Mouse (Mus musculus) retina, adult 2 months (tissue): ENCODE measurements around the gene Stap2.

Source experiments
- DNase-seq: peaks from one replicate; pipeline ENCODE4 v3.0.0-alpha.2; 2012; ENCODE audit warnings: low read depth, low spot score

Gene Stap2

DNA sequence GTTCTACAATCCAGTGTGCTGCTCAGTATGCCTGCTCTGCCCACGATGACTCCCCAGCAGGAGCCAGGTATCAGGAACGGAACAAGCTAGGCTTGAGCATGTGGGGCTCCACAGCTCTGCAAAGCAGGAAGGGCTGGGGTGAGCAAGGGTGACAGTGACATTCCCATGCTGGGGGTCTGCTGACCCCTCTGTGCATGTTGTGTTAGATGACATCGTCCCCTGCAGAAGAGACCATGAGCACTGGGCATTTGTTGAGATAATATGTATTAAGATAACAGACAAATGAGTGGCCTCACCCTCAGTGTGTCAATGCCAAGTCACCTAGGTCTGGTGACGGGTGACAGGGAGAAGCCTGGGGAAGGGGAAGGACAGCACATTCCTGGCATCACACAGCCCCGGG, 19.5 kb upstream of the Stap2 start:
- no peak for DNase-seq

DNA sequence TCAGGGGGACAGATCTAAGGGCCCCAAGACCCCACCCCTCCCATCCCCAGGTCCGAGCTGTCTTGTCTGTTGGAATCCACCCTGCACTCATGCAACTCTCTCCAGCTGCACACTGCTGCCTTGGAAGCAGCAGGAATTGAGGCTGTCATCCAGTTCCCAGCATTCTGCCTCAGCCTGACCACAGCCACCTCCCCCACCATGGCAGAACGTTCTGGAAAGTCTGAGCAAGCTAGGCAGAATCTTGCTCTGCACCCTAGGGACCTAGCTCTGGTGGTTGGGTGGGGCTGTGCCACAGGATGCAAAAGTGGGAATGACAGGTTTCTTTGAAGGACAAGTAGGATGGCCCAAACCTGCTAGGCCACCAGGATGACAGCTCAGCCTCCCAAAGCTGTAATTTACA, 19.1 kb upstream of the Stap2 start:
- DNase-seq = no peak

GRCm38 (mm10) chr17:56023386-56023785, 18.0 kb upstream of the Stap2 start:
- DNase-seq = no peak

DNA sequence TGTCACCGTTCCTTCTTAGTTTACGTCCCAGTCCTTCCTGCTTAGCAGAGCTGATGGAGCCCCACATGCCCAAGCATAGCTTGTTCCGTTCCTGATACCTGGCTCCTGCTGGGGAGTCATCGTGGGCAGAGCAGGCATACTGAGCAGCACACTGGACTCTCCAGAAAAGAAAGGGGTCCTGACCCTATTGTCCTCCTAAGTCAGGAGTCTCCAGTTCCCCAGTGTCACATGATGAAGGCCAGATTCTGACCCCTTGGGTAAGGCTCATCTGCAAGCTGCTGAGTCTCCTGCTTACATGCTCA, 17.6 kb upstream of the Stap2 start:
- DNase-seq = no peak

GRCm38 (mm10) chr17:56022131-56022988, 17.0 kb upstream of the Stap2 start:
- no peak for DNase-seq

GRCm38 (mm10) chr17:56021161-56021910, 16.0 kb upstream of the Stap2 start:
- no peak for DNase-seq

DNA sequence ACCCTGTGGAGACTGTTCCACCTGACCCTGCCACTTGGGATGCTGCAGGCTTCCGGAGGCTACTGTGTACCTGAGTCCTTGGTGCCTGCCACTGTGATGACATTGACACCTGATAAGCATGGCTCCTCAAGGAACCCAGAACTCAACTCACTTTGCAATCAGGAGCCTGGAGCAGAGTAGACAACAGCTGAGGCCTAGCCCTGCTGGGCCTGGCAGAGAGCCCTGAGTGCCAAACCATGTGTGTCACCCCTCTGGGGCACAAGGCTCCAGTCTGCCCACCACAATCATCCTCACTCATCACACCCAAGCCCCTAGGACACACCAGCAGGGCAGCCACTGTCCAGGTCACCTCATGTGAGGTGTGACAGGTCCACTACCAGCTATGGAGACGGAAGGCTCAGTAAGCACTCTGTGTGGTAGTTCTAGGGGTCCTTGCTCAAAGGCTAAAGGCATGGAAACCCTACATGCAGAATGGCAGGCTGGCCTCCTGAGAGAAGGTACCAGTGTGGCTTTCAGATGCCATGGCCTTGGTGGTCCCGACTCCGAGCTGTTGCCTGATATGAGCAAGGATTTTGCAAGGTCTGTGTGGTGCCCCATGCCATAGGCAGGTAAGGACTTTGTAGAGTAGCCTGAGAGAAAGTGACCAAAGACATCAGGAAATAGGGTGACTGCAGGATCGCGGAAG, 15.2 kb upstream of the Stap2 start:
- no peak for DNase-seq

GRCm38 (mm10) chr17:56018347-56019131, 13.2 kb upstream of the Stap2 start:
- no peak for DNase-seq

- no peak for DNase-seq
Measured at GRCm38 (mm10) chr17:56017848-56018247, 12.5 kb upstream of the Stap2 start.

- no peak for DNase-seq
Measured at GRCm38 (mm10) chr17:56016793-56017785, 11.7 kb upstream of the Stap2 start.

DNA sequence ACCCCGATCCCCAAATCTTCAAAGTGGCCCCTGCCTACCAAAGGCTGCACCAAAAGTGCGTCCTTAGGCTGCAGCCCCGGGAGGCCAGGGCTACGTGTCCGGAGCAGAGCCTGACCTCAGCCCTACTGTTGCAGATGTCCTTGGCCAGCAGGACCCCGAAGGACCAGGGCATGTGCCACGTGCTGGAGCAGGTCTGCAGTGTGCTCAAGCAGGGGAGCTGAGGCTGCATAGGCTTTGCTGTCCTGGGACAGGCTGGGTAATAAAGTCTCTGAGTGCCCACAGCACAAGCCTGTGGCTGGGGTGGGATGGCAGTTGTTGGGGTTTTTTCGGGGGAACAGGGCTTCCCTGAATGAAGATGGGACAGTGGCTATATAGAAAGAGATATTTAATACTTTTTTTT, 11.0 kb upstream of the Stap2 start:
- no peak for DNase-seq

DNA sequence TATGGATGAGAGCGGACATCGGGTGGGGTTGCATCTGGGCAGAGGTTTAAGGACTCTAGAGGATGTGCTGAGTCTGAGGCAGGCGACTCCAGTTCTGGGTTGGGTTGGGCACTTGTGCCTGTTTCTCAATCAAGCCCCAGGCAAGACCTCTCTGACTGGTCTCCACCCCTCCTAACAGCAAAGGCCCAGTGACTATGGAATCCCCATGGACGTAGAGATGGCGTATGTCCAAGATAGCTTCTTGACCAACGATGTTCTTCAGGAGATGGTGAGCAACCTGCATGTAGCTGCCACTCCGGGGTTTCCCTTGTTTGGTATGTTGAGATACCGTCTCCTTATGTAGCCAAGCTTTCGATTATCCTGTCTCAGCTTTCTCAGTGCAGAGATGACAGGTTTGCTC, 9.9 kb upstream of the Stap2 start:
- DNase-seq = no peak

DNA sequence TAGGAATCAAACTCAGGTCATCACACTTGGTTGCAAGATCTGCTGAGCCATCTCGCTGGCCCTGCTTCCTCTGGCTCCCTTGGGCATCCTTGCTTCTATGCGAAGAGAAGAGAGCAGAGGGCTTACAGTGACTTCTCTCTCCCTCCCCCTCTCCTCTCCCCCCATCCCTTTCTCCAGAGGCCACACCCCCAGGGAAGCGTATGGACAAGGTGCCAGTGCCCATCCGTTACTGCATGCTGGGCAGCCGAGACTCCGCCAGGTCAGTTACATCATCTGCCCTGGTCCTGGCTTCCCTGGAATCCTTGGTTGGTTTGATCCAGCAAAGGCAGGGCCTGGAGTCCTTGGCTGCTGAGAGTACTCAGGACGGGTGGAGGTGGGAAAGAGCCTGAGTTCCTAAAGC, 6.1 kb upstream of the Stap2 start:
- DNase-seq = no peak

- DNase-seq = no peak
Measured at GRCm38 (mm10) chr17:56010681-56011080, 5.3 kb upstream of the Stap2 start.

GRCm38 (mm10) chr17:56010255-56010654, 4.9 kb upstream of the Stap2 start:
- DNase-seq = no peak

DNA sequence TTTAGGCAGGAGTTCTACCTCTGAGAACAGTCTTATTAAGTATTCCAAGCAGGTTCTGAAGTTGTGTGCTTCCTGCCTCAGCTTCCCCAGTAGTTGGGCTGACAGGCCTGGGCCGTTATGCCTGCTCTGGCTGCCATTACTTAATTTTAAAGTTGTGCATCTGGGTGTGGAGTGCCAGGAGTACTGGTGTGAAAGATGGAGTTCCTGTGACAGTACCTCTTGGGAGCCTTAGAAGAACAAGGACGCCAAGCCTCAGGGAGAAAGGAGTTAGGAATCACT, 4.5 kb upstream of the Stap2 start:
- DNase-seq = no peak

DNA sequence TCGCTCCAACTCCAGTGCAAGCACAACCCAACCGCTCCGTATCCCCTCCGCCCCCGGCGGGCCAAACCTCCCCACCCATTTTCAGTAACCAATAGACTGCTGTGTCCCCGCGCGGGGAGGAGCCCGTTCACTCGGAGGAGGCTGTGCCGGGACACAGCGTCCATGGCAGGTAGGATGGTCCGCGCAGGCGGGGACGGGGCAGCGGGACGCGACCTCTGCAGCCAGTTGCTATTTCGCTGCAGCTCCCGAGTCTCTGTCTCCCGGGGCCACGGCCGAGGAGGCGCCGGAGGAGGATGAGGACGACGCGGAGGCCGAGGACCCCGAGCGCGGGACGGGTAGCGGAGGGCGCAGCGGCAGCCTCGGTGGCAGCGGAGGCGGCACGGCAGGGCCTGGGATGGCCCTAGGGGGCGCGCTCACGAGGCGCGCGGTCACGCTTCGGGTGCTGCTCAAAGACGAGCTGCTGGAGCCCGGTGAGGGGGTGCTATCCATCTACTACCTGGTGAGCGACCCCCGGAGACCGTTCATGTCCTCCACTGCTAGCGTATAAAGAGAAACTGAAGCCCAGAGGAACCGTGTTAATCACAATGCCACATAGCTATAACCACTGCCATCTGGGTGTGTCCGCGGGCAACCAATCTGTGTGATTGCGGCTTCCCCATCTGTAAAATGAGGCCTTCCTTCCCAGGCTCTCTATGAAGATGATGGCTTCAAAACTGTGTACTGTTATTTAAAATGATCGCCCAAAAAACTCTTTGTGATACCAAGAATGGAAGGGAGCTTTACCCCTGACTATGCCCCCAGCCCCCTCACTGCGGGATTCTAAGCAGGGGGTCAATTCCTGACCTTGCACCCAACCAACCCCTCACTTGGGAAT, 3.9 kb upstream of the Stap2 start:
- peak; percentile 57 for DNase-seq

- DNase-seq = peak; percentile 88
Measured at GRCm38 (mm10) chr17:56008356-56009087, 3.1 kb upstream of the Stap2 start.
